Mouse (Mus musculus): ENCODE results near the gene Sema6b. TPM values are rescaled to one million over a fixed set of nuclear protein-coding genes. Genes with fewer than 3 reads are reported as not detected.
"Not testable (repeated sequence)": the region's sequence is repeated elsewhere in the genome, so short reads cannot be mapped to it uniquely, and the experiment has no call there.

Sema6b gene
- total RNA-seq, 2 experiments from 2014 or later: 1.9 to 4.2 TPM

DNA sequence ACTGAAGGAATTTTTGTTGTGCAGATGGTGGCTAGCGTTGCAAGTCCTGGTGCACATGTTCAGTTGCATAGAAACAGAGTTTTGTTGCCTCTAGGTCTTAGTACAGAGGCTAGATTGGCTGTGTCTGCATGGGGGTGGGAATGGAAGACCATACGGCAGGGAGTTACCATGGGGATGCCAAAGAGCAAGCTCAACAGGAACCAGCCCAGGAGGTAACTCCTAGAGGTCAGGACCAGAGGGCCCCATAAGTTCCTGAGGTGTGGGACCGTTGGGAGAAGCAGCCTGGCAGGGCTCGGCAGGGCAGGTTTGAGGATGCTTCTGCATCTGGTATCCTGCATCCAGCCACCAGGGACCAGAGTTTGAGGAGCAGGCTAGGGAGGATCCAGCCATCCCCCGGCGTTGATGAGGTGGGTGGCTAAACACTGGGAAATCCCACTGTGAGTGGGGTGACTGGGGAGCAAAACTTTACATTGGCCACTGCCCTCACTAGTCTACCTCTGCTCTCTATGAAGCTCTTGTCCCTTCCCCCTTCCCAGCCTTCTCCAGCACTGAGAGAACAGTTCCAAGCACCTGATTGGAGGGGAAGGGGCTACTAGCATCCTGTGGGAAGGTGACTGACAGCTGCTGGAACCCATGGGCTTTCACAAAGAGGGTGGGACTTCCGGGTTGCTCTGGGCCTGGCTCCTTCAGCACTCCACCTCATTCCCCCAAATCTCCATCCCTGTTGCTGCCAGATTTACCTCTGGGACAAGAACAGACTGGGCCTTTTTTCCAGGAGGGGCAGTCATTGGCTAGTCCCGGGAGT is 59.2 kb downstream of the Sema6b start:
- DNase-seq: no peak

DNA sequence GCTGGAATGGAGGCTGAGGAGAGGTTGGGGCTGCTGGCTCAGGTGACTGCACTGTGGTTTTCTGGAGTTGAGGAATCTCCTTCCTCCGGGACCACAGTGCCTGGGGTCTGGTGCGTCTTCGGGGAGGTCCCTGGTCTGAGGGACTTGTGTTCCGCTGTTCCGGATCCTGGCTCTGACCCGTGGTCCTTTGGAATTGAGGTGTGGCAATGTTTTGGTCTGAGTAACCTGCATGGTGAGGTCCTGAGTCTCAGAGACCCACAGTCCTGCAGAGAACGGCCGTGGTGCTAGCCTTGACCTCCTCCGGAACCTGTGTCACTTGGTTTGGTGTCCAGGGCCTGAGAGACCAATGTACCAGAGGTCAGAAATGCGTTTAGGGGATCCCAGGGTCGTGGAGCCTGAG is 60.2 kb downstream of the Sema6b start:
- no peak for DNase-seq

- DNase-seq: peak; percentile 100
Observed at GRCm38 (mm10) chr17:56078880-56079795, 61.0 kb downstream of the Sema6b start, which contains the start of gene Hdgfl2. TSS of gene Hdgfl2 (plus strand) at chr17:56079634.

DNA sequence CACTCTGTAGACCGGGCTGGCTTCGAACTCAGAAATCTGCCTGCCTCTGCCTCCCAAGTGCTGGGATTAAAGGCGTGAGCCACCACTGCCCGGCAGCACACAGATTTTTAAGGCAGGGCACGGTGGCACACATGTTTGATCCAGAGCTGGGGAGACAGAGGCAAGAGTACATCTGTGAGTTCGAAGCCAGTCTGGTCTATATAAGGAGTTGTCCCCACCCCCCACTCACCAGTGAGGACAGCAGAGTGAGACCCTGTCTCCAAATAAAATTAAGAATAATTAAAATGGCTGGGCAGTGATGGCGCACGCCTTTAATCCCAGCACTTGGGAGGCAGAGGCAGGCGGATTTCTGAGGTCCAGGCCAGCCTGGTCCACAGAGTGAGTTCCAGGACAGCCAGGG is 61.8 kb downstream of the Sema6b start:
- DNase-seq: not testable (repeated sequence)

DNA sequence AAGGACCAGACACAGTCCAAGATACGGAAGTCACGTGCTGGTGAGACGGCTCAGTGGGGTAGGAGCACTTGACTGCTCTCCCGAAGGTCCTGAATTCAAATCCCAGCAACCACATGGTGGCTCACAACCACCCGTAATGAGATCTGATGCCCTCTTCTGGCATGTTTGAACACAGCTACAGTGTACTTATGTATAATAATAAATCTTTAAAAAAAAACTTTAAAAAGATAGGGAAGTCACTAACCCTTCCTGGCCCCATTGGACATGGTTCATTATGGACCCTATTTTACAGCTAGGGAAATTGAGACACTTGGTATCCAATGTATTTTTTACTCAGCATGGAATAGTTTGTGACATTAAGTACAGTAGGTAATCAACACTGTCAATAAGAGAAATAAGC is 62.6 kb downstream of the Sema6b start:
- DNase-seq: no peak

GRCm38 (mm10) chr17:56074827-56075208 is 65.3 kb downstream of the Sema6b start, which contains the start of gene Ubxn6:
TSS of gene Ubxn6 (minus strand) at chr17:56075028.
- DNase-seq: peak; percentile 94

DNA sequence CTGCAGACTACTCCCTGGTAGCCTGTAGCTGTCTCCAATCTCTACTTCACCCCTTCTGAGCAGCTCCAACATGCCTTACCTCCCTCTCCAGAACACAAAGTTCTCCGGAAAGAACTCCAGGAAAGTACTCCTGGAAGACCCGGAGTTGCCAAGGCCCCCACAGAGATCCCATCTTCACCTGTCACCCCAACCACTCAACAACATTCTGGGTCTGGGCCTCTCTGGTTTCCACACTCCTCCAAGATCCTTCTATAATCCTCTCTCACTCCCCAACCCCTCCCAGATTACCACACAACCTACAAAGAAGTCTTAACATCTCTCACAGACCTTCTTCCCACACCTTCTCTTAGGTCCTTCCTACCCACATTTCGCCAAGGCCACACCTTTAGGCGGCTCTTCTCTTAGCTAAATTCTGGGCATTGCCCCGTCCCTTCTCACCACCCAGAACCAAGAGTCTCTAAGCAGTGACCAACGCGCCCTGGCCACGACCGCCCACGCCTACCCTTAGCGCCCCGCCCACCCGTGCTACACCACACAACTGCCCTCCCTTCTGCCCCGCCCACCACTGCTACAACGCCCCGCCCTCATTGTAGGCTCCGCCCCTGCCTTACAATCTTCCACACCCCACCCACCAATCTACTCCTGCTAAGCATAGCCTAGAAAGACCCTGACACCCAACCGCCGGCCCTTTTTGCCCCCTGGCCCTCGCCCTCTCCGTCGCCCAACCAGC is 65.9 kb downstream of the Sema6b start:
- DNase-seq: peak; percentile 83

Small RNAs within 50 kb of the gene (microRNA-seq; reads per million reads assigned to microRNA genes)
- 0 reads per million in 2 experiments for gene Gm44397 (ENCODE audit: borderline replicate concordance in 2 of 2)

Other genes with a start within 250 kb of the Sema6b start
- 1 to 10 TPM; 2.6 to 3.4 TPM for gene Zfp959, start 248.2 kb downstream of the Sema6b start, total RNA-seq (2021)
- gene Zfp119b, start 190.8 kb downstream of the Sema6b start, total RNA-seq (2021): 1 to 10 TPM; 3.0 to 3.1 TPM
- gene Ebi3, start 187.7 kb downstream of the Sema6b start, total RNA-seq (2021): under 1 TPM in 1 of 2 experiments, not detected in 1; 0.31 TPM
- 1 to 10 TPM; 7.8 TPM for gene Yju2, start 181.2 kb downstream of the Sema6b start, total RNA-seq (2021)
- gene Shd, start 169.9 kb downstream of the Sema6b start, total RNA-seq (2021): under 1 TPM in 1 of 2 experiments, not detected in 1; 0.28 TPM
- gene Fsd1, start 153.8 kb downstream of the Sema6b start, total RNA-seq (2021): not detected
- 1 to 10 TPM; 2.6 to 4.9 TPM for gene Stap2, start 134.8 kb downstream of the Sema6b start, total RNA-seq (2021)
- gene Mpnd, start 134.6 kb downstream of the Sema6b start, total RNA-seq (2021): 10 to 100 TPM; 43.3 to 44.4 TPM
- 10 to 100 TPM; 10.8 to 12.4 TPM for gene Sh3gl1, start 103.7 kb downstream of the Sema6b start, total RNA-seq (2021)
- 1 to 10 TPM in 1 of 2 experiments, under 1 TPM in 1; 0.79 to 1.3 TPM for gene Chaf1a, start 99.9 kb downstream of the Sema6b start, total RNA-seq (2021)
- 10 to 100 TPM; 42.7 to 46.1 TPM for gene Ubxn6, start 65.3 kb downstream of the Sema6b start, total RNA-seq (2021)
- 10 to 100 TPM; 21.5 to 24.2 TPM for gene Hdgfl2, start 60.7 kb downstream of the Sema6b start, total RNA-seq (2021)
- gene Plin4, start 30.5 kb downstream of the Sema6b start, total RNA-seq (2021): 100 to 1,000 TPM; 177 to 234 TPM
- 10 to 100 TPM; 27.7 to 29.0 TPM for gene Plin5, start 22.7 kb downstream of the Sema6b start, total RNA-seq (2021)
- gene Lrg1, start 18.3 kb downstream of the Sema6b start, total RNA-seq (2021): 10 to 100 TPM; 13.4 to 24.9 TPM
- gene Tnfaip8l1, start 22.1 kb upstream of the Sema6b start, total RNA-seq (2021): under 1 TPM; 0.64 to 0.78 TPM
- gene Mydgf, start 43.6 kb upstream of the Sema6b start, total RNA-seq (2021): 10 to 100 TPM; 20.3 to 21.7 TPM
- 10 to 100 TPM; 27.1 to 31.8 TPM for gene Dpp9, start 78.6 kb upstream of the Sema6b start, total RNA-seq (2021)
- 100 to 1,000 TPM; 133 to 135 TPM for gene Fem1a, start 116.5 kb upstream of the Sema6b start, total RNA-seq (2021)
- 1 to 10 TPM; 2.8 to 3.0 TPM for gene Ticam1, start 136.4 kb upstream of the Sema6b start, total RNA-seq (2021)
- gene Plin3, start 152.5 kb upstream of the Sema6b start, total RNA-seq (2021): 10 to 100 TPM; 35.3 to 39.1 TPM
- not detected for gene Arrdc5, start 159.9 kb upstream of the Sema6b start, total RNA-seq (2021)
- gene Uhrf1, start 163.0 kb upstream of the Sema6b start, total RNA-seq (2021): 1 to 10 TPM; 2.6 to 2.7 TPM
- 10 to 100 TPM; 21.5 to 22.6 TPM for gene Kdm4b, start 185.7 kb upstream of the Sema6b start, total RNA-seq (2021)

Measured in gastrocnemius, postnatal 25 days (tissue).